Mouse (Mus musculus) layer of hippocampus, postnatal 36 days (tissue): ENCODE measurements around the gene Gdf15. TPM values are rescaled to one million over a fixed set of nuclear protein-coding genes. Genes with fewer than 3 reads are reported as not detected.
A peak's percentile ranks its signal among the peaks of the same experiment; 100 is the strongest.
"Not testable (repeated sequence)": the region's sequence is repeated elsewhere in the genome, so short reads cannot be mapped to it uniquely, and the experiment has no call there.

Experiments
- DNase-seq, 2 experiments: peaks; one replicate each; pipeline ENCODE4 v3.0.0; 2022
- total RNA-seq, 2 experiments: library from RNA; stranded (reverse); gene quantifications; 2 replicates each; pipeline ENCODE4 v1.2.3; 2021

Gene Gdf15
- total RNA-seq, 2 experiments from 2014 or later, result not detected

DNA sequence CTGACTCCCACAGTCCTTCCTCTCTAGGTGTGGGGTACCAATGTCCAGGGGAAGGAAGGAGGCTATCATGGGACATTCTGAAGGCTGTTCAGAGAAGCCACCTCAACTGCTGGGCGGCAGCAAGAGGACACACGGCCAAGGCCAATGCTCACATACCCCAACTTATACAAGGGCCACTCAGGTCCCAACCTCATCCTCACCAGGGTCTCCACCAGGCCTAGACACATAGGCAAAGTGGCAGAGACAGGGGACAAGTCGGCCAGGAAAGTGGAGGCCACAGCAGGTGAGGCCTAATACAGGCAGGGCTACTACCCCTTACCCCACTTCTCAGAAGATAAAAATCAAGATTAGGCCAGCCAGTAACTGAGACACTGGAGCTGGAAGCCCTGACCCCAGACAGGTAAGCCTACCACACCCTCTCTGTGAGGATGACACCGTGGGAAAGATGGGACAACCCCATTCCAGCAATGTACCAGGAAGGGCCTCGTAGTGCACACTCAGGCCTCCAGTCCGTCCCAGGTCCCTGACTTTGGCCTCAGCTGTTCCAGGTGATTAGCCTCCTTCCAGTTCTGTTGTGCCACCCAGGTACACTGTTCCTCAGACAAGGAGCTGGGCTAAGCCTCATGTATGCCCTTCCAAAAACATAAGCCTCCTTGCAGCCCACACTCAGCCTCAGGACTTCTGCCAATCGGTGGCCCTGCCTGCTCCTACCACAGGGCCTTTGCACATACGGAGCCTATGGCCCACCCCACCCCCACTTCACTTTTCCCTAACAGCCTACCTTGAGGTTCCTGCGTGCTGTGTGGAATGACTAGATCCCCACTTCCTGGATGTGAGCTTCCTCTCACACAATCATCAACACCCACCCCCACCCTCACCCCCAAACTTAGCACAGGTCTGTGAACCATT is 26.1 kb downstream of the Gdf15 start:
- no peak for DNase-seq

DNA sequence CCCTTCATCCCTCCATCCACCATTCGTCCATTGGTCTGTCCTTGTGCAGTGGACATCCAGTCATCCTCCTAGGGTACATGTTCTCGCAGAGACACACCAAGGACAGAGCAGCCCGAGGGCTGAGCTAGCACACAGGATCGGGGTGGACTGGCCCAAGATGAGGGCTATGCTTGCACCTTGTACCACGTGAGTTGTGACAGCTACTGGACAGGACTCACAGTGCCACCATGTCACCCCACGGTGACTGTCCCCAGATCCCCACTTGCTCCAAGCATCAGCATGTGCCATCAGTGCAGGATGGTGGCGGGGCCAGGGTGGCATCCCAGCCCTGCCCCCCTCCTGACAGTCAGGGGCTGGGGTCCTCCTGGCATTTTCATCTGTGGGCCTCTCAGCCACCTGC is 27.7 kb downstream of the Gdf15 start:
- DNase-seq, result no peak

DNA sequence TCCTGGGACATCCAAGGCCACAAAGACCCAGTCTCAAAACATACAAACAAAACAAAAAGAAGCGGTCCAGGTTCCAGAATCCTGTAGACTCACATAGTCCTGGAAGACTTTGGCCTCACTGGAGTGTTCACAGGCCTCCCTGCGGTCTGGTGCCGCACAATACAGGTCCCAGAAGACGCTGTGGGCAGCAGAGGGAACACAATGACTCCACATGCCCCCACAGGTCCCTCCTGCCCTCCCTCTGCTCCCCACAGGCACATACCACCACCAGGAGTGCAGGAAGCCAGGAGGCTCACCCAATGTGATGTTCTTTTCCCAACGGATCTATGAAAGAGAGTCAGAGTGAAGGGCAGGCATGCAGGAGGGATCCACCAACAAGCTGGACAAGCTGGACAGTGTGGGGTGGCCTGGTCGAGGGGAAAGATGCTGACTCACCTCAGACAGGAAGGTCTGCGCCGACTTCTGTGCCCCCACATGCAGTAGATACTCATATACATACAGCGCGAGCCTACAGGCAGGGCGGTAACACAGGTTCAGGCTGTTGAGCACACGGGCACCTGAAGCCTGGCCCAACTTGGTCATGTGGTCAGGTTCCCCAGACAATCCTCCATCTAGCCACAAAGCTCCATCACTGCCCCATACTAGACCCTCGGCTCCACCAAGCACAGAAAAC is 30.0 kb downstream of the Gdf15 start:
- DNase-seq, result no peak

DNA sequence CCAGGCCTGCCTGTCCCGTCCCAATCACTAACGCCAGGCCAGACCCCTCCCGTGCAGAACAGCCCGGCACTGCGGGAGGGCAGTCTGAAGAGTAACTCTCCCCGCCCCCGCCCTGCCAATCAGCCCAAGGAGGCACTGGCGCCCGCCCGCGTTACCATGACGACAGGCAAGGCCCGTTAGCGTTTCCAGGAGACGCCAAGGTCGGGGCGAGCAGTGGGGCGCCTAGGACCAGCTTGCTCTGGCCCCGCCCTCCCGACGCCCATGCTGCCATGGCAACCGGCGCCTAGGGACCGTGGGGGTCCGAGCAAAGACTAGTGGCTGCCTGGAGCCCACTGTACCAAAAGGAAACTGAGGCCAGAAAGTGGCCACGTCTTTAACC is 31.0 kb downstream of the Gdf15 start:
- peak; percentile 79 to 83 for DNase-seq

DNA sequence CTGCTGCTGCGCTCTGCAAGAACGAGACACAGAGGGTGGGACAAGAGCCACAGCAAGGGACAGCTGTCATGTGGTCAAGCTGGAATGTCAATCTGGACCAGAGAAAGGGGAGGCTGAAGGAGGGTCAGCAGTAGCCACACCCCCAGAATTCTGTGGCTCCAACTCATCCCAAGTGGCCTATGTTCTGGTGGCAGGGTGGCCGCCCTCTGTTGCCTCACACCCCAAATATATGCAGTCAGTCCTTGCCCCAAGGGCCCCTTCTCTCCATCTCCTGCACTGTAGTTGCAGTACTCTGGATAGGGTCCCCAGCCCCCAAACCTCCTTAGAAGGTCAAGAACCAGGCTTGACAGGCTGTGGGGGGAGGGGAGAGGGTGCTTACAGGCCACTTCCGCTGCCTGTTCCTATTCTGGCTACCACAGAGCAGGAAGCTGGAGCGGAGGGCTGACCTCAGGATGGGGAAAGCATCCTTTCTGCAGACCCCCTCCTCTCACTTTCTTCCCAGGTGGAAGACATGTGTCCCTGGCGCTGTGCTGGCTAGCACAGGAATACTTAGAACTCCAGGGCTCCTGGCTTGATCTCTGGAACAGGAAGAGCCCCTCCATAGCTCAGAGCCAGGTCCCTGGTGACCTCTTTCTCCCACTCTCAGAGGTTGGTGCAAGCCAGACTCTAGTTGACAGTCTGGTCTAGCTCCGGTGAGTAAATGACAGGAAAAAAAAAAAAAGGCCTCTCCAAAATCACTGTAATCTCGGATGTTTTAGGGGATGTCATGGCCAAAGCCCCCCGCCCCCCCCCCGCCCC is 31.6 kb downstream of the Gdf15 start:
- DNase-seq, result no peak

DNA sequence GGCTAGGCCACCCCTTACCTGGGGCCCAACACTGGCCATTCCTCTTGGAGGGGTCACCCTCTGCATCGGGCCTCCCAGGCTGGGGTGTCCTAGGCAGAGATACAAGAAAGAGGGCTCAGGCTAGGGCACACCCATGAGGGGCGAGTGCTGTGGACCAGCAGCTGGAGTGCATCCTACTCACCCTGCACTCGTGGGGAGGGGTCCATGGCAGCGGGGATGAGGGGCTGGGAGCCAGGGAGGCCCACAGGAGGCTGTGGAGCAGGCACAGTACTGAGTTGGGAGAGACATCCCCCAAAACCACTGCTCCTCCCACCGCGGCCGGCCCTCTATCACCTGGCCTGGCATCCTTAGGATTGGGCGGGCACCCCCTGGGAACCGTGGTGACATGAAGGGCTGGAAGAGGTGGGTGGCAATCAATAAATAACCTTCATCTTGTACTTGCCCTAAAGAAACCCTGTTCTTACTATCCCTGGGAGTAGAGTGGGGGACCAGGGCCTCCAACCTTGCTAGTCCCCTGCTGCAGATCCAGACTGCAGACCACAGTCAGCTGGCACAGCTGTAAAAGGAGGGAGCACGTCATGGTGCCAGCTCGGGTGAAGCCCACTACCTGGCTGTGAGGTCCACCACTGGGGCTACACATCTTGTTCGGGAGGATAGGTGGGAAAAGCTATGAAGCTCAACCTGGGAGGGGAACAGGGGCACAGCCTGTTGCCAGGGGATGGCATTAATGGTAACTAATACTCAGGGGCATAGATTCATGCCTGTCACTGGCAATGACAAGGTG is 32.6 kb downstream of the Gdf15 start:
- DNase-seq, result no peak

DNA sequence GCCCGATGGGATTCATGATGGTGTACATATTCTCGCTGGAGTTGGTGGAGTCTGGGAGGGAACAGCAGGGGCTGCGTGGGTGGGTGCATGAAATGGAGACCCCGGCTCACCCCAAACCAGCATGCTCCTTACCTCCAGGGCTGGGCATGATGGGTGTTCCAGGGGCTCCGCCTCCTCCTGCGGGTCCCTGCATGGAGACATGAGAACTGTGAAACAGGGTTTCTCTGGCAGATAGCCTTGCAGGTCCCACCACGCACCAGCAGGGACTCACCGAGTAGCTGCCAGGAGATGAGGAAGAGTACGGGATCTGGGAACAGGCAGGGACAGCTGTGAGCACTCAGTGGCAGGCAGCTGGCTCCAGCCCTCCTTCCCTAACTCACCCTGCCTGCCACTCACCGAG is 33.5 kb downstream of the Gdf15 start:
- no peak for DNase-seq

DNA sequence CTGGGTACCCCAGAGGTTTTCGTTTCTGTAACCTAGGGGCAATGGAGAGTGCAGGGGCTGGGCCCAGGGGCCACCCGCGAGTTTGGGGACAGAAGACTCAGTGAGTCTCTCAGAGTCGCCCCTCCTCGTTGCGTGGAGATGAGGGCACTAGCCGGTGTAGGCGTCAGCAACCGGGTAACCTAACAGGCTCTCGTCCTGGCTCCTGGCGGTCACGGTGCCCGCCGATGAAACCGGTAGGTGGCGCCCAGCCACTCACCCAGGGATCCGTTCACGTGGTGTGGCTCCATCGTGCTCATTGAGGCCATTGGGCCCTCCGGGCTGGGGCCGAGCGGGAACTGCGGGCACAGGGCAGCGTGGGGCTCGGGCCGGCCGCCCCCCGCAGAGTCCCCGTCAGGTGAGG is 34.0 kb downstream of the Gdf15 start:
- peak; percentile 81 to 82 for DNase-seq

DNA sequence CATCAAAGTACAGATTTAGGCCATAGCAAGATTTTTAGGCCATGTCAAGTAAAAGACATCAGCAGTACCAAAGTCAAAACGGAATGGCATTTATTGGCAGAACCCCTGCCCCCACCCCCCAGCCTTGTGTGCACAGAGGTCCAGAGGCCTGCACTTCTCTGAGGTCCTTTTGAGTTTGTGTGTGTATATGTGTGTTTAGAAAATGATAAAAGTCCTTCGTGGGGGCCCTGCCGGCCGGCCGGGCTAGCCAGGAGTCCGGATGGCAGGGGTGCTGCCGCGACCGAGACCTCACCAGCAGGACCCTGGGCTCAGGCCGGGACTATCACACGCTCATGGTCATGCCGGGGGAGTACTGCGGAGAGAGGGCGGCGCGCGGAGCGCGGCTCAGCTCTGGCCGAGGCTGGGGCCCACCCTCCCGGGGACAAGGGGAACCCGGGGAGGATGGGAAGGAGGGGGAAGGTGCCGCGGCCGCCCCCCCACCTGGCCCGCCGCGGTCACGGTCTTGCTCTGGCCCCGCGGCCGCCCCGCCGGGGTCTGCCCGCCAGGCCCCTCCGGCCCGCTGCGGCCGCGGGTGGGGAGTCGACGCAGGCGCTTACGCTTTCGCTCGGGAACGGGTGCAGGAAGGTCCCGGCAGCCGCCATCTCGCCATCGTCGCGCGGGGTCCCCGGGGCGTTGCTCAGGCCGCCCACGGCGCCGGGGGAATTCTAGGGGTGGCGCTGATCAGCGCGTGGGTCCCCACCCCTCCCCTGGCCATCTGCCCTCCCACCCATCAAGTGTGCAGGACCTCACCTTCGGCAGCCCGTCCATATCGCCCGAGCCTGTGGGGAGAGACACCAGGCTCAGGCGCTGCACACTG is 34.6 kb downstream of the Gdf15 start:
- DNase-seq, result no peak

DNA sequence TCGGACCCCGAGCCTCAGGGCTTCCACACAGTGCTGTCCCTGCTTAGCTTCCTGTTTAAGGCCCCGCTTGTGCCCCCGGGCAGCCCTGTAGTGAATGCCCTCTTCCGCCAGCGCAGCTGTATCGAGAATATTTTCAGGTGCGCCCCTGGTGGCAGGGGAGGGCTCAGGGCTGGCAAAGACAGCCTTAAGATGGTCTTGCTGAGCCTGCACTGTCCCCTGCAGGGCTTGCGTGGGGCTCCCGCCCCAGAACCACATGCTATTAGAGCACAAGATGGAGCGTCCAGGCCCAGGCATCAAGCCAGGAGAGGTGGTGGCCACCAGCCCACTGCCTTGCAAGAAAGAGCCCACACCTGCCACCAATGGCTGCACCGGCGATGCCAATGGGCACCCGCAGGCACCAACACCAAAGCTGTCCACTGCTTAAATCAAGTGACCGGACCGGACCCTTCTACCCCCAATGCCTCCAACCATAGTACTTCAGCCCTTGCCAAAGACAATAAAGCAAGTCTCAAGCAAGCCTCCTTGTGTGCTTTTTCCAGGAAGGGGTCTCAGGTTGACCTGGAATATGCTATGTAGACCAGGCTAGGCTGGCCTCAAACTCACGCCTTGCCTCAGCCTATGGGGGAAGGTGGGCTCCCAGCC is 35.4 kb downstream of the Gdf15 start:
- DNase-seq, result no peak

DNA sequence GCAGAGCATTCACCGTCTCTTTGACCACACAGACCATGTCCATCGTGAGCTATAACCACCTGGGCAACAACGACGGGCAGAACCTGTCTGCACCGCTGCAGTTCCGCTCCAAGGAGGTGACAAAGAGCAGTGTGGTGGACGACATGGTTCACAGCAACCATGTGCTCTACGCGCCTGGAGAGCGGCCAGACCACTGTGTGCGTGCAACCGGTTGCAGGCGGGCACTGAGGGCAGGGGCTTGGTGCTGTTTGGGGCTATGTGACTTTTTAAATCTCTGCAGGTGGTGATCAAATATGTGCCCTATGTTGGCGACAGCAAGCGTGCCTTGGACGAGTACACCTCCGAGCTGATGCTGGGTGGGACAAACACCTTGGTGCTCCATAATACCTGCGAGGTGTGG is 36.0 kb downstream of the Gdf15 start:
- no peak for DNase-seq

DNA sequence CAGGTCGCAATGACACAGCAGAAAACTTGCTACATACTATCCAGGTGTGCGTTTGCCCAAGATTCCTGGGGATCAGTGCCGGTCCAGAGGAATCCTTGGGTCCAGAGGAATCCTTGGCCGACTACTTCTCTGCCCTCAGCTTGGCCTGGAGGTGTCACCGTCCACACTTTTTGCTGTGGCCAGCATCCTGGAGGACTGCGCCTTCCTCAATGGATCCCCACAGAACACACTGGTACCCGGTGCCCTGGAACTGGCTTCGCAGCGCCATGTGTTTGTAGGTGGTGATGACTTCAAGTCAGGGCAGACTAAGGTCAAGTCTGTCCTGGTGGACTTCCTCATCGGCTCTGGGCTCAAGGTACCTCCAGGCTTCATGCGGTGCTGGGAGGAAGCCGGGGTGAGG is 36.4 kb downstream of the Gdf15 start:
- no peak for DNase-seq

DNA sequence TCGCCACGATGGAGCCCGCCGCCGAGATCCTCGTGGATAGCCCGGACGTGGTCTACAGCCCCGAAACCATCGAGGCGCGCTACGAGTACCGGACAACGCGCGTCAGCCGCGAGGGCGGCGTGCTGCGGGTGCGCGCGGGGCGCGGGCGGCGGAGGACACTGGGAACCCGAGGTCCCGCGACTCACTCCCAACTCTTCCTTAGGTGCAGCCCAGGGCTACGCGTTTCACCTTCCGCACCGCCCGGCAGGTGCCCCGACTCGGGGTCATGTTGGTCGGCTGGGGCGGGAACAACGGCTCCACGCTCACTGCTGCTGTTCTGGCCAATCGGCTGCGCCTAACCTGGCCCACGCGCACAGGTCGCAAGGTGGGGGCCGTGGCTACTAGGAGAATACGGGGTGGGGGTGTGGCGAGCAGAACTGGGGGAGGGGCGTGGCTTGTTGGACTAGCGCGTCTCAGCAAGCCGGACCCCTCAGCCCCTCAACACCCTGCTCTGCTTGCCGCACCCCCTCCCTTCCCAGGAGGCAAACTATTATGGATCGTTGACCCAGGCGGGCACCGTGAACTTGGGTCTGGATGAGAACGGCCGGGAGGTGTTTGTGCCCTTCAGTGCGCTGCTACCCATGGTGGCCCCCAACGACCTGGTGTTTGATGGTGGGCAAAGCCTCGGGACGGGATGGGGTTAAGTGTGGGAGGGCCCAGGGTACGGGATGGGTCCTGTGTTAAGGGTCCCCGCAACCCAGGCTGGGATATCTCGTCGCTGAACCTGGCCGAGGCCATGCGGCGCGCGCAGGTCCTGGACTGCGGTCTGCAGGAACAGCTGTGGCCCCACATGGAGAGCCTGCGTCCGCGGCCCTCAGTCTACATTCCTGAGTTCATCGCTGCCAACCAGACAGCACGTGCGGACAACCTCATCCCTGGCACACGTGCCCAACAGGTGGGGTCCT is 37.4 kb downstream of the Gdf15 start:
- DNase-seq, result no peak

DNA sequence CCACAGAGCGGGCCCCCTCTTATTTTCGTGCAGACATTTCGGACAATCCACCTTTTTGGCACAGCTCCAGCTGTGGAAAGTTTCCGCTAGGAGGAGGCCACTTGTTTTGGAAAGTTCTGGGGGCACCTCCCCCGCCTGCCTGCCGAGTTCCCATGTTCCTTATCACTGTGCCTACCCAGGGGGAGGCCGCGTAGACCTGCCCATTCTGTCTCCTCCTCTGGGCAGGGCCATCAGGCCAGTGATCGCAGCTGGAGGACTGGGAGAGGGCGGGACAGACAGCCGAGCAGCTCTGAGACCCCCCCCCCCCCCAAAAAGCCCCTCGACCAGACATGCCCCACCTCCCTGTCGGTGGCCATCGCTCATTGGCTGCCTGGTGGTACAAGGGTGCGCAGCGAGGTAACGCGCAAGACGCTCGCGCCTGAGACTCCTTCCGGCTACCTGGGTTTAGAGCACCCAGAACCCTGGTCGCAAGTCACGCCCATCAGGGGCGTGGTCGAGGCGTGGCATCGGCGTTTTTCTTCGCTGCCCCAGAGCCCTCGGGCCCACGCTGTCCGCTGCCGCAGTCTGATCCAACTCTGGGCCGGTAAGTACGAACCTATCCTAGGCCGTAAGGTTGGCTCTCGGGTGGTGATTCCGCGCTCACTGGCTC is 38.2 kb downstream of the Gdf15 start, which contains the start of gene Isyna1:
Gene Isyna1 (plus strand): TSS at position 413 of the 649 bp plus-strand sequence.
- DNase-seq, result peak; percentile 46 to 70

DNA sequence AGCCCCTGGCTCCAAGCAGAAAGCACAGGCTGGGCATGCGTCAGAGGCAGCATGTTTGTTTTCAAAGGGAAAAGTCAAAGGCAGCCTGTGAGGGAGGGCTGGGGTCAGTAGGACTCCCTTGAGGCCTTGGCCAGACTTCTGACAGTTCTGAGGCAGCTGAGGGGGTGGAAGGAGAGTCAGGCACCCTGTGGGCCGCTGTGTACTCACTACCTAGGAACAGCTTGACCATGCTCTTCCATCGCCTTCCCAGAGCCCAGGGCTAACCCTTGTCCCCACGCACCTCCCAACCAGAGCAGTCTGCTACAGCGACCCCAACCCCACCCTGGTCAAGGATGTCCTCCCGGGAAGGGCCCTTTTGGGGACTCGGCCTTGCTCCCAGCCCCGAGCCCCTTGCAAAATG is 39.1 kb downstream of the Gdf15 start:
- no peak for DNase-seq

DNA sequence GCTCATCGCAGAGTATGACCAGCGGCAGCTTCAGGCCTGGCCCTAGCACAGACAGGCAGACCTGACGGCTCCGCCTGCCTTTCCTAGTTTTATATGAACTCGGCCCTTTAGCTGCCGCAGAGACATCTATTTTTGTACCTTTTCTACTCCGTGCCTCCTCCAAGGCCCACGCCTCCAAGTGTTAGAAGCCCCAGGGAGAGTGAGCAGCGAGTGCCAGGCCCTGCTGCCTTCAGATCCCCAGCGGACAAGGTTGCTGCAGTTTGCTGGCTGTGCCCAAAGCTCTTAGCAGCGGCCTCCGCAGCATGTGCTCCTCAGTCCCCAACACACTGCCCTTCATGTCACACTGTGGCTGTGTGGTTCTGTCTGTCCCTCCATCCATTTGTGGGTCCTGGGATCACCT is 40.7 kb downstream of the Gdf15 start:
- DNase-seq, result no peak

DNA sequence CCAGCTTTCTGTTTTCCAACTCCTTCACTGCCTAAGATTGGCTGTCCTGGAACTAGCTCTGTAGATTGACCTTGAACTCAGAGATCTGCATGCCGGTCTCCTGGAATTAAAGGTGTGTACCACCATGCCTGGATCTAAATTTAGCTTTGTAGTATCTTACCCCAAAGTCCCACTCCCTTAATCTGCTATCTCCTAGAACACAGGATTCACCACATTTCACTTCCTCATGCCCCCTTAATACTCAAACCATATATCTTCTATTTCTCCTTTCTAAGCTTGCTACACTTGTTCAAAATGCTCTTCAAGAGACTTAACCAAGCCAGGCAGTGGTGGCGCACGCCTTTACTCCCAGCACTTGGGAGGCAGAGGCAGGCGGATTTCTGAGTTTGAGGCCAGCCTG is 44.3 kb downstream of the Gdf15 start:
- DNase-seq, result not testable (repeated sequence)

DNA sequence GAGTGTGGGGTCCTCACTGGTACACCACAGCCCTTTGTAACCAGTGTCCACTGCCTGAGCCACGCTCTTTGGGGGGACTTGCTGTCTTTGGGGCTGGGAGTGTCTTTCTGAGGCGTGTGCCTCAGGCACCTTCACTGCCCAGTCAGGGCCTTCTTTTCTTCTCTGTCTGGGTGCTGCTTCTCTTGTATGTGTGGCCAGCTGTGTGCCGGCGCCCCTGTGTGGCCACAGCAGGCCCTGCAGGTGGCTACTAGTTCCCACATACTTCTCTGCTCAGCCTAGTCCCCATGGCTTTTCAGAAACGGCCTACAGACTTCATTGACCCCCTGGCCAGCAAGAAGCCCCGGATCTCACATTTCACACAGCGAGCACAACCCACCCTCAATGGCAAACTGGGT is 47.0 kb downstream of the Gdf15 start:
- peak in 1 of 2 experiments; percentile 61 for DNase-seq
